Mouse (Mus musculus) heart, embryonic 14.5 days (tissue): ENCODE data around the gene Noto. TPM values are rescaled to one million over a fixed set of nuclear protein-coding genes. Genes with fewer than 3 reads are reported as not detected.

Experiments
- ATAC-seq: fragments of 200-750 bp; cut with Nextera tagmentation; 2 replicates; pipeline ENCODE4 v1.8.0; 2017; ENCODE audit warnings: low read depth, moderate TSS enrichment; ENCODE audit not compliant: insufficient number of reproducible peaks, insufficient read depth, low FRiP score
- H3K27ac ChIP-seq, 2 experiments: fragments of 200-500 bp in 1 of 2; fragments of 300-500 bp in 1 of 2; sonication (generic) in 1 of 2; replicated peaks in 1 of 2; 2 replicates each; pipeline ENCODE4 v1.5.1; 2012 to 2014; ENCODE audit warnings: low read depth in 2 of 2, low read length in 2 of 2, control low read depth in 1 of 2, mild to moderate bottlenecking in 1 of 2, mixed read lengths in 1 of 2; ENCODE audit not compliant: control insufficient read depth in 1 of 2, insufficient read depth in 1 of 2
- H3K27me3 ChIP-seq: fragments of 300-500 bp; sonication (generic); 2 replicates; pipeline ENCODE4 v1.6.1; 2014; ENCODE audit warnings: mild to moderate bottlenecking, low read length, control low read depth; ENCODE audit not compliant: control insufficient read depth, insufficient read depth
- H3K36me3 ChIP-seq: fragments of 300-500 bp; sonication (generic); 2 replicates; pipeline ENCODE4 v1.6.1; 2014; ENCODE audit warnings: mild to moderate bottlenecking, control low read depth, low read length, mixed read lengths; ENCODE audit not compliant: control insufficient read depth, insufficient read depth
- H3K4me1 ChIP-seq, 2 experiments: fragments of 200-500 bp in 1 of 2; fragments of 300-500 bp in 1 of 2; sonication (generic) in 1 of 2; 2 replicates each; pipeline ENCODE4 v1.6.1; 2012 to 2014; ENCODE audit warnings: low read length in 2 of 2, control low read depth in 1 of 2, mixed read lengths in 1 of 2; ENCODE audit not compliant: control insufficient read depth in 2 of 2, insufficient read depth in 2 of 2
- H3K4me2 ChIP-seq: fragments of 300-500 bp; sonication (generic); 2 replicates; pipeline ENCODE4 v1.6.1; 2014; ENCODE audit warnings: mild to moderate bottlenecking, low read length
- H3K4me3 ChIP-seq, 2 experiments: fragments of 200-500 bp in 1 of 2; fragments of 300-500 bp in 1 of 2; sonication (generic) in 1 of 2; 2 replicates each; pipeline ENCODE4 v1.5.1; 2012 to 2014; ENCODE audit warnings: low read length in 2 of 2, mild to moderate bottlenecking in 2 of 2, control low read depth in 1 of 2, low read depth in 1 of 2, moderate library complexity in 1 of 2; ENCODE audit not compliant: control insufficient read depth in 1 of 2, insufficient read depth in 1 of 2
- H3K9ac ChIP-seq: fragments of 300-500 bp; sonication (generic); 2 replicates; pipeline ENCODE4 v1.6.1; 2014; ENCODE audit warnings: mild to moderate bottlenecking, low read length
- H3K9me3 ChIP-seq: fragments of 300-500 bp; sonication (generic); 2 replicates; pipeline ENCODE4 v1.6.1; 2016; ENCODE audit warnings: low read length, control low read depth; ENCODE audit not compliant: control insufficient read depth
- WGBS: fragments of 180-500 bp; shearing (Covaris S2); extraction: QIAGEN DNeasy Blood & Tissue Kit; methylation state at CpG from one replicate; pipeline ENCODE4 v1.1.7; 2014; 5-methylcytosine and 5-hydroxymethylcytosine counted together
- polyA plus RNA-seq: library from polyadenylated mRNA; unstranded; fragments of >200 nt; fragmentation: Nextera tagmentation; extraction: Ambion mirVana; gene quantifications from 2 replicates; pipeline ENCODE4 v1.2.1, GENCODE M21; 2014

Noto gene
- not detected in 2 replicates for polyA plus RNA-seq

DNA sequence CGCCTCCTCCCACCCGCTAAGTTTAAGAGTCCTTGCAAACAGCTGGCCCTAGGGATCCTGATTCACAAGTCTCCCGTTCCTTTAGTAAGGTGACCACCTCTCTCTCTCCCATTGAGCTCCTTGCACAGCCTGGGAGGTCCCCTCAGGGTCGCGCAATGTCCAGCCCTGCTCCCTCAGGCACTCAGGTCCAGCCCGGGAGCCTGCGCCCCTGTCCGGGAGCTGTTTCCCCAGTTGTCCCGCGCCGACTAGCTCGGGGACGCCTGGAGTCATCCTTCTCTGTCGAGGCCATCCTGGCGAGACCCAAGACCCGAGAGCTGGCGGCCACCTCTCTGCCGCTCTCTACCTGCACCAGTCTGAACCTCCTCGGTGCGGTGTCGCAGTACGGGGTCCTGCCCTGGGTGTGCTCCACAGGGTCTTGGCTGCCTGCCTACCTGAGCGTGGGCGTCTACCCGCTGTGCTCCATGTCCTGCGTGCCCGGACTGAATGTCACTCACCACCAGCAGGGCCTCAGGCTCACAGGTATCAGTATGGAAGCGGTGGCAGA lies at the start of gene Noto:
TSS of gene Noto (plus strand) at position 51 of the 544 bp plus-strand sequence.
- WGBS, result 11% methylated on average over 28 of the region's 28 CpGs
- H3K4me1 ChIP-seq, result no peaks in the 10 kb centered on the region
- no peak within 1 kb of the TSS for H3K27ac ChIP-seq
- ATAC-seq, result no peak
- H3K4me2 ChIP-seq, result peak within 1 kb of the TSS; percentile 47
- H3K9me3 ChIP-seq, result no peaks in the 10 kb centered on the region
- H3K36me3 ChIP-seq, result no peaks in the 10 kb centered on the region
- H3K27me3 ChIP-seq, result peaks cover 31% of the 10 kb centered on the region
- no peak within 1 kb of the TSS; a peak in 1 of 4 replicates for H3K4me3 ChIP-seq
- H3K9ac ChIP-seq, result peak within 1 kb of the TSS; percentile 17; the same call in 1 of the 2 replicates

- 2% methylated on average over 79 of the region's 80 CpGs for WGBS
- ATAC-seq, result 0 out of 2 replicates have a peak, but pooled peaks have one; percentile 1
- peaks cover 39 to 40% of the 10 kb centered on the region in 2 experiments for H3K4me1 ChIP-seq
These were observed 49.5 kb upstream of the Noto start, which contains the start of gene Rab11fip5 for GRCm38 (mm10) chr6:85373951-85374733. TSS of gene Rab11fip5 (minus strand) at chr6:85374634.

GRCm38 (mm10) chr6:85374734-85375114 lies 49.0 kb upstream of the Noto start:
- Histone ChIP-seq H3K9me3 (no peaks in the 10 kb centered on the region), H3K4me1 (peaks cover 33 to 34% of the 10 kb centered on the region in 2 experiments), H3K27ac (peak overlapping the region; percentile 44 to 73), H3K9ac (peak overlapping the region; percentile 98), H3K4me3 (peak overlapping the region; percentile 60 to 98), H3K27me3 (no peaks in the 10 kb centered on the region), H3K4me2 (peak overlapping the region; percentile 87), H3K36me3 (peaks cover 14% of the 10 kb centered on the region)
- peak; percentile 94 for ATAC-seq
- 0% methylated on average over 19 of the region's 19 CpGs for WGBS

More at GRCm38 (mm10) chr6:85373951-85374733, 49.5 kb upstream of the Noto start, which contains the start of gene Rab11fip5:
- Histone ChIP-seq H3K27ac (peak within 1 kb of the TSS; percentile 77 to 96), H3K4me2 (peak within 1 kb of the TSS; percentile 87), H3K9ac (peak within 1 kb of the TSS; percentile 98), H3K9me3 (no peaks in the 10 kb centered on the region), H3K36me3 (peaks cover 14% of the 10 kb centered on the region), H3K4me3 (peak within 1 kb of the TSS; percentile 71 to 98), H3K27me3 (no peaks in the 10 kb centered on the region)

- ATAC-seq, result no peak
- Histone ChIP-seq H3K36me3 (no peaks in the 10 kb centered on the region), H3K4me2 (no peak overlapping the region), H3K4me1 (peaks cover 14 to 24% of the 10 kb centered on the region in 2 experiments), H3K9me3 (no peaks in the 10 kb centered on the region), H3K27ac (no peak overlapping the region), H3K4me3 (no peak overlapping the region), H3K27me3 (no peaks in the 10 kb centered on the region), H3K9ac (no peak overlapping the region)
- WGBS, result 38% methylated on average over 4 of the region's 4 CpGs
These were observed 46.5 kb upstream of the Noto start for GRCm38 (mm10) chr6:85377066-85377734.

DNA sequence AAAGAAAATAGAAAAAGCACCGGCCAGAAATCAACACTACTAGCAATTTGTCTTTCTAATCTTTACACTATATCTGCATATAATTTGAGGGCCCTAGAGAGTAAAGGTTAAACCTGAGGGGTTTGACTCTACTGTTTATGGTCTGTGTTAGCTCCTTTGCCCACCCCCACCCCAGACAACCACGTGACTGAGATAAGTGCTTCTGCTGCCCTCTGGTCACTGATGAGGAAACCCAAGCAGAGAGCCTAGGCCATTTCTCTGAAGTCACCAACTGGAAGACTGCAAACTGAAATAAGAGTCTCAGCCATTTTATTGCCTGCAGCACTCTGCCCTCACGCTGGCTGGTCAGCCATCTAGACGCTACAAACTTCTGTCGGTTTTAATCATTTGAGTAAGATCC lies 45.8 kb upstream of the Noto start:
- Histone ChIP-seq H3K9ac (no peak overlapping the region), H3K4me3 (no peak overlapping the region), H3K4me2 (no peak overlapping the region), H3K36me3 (no peaks in the 10 kb centered on the region), H3K9me3 (no peaks in the 10 kb centered on the region), H3K27me3 (no peaks in the 10 kb centered on the region), H3K27ac (no peak overlapping the region), H3K4me1 (peaks cover 10 to 18% of the 10 kb centered on the region in 2 experiments)
- 51% methylated on average over 5 of the region's 5 CpGs for WGBS
- no peak for ATAC-seq

DNA sequence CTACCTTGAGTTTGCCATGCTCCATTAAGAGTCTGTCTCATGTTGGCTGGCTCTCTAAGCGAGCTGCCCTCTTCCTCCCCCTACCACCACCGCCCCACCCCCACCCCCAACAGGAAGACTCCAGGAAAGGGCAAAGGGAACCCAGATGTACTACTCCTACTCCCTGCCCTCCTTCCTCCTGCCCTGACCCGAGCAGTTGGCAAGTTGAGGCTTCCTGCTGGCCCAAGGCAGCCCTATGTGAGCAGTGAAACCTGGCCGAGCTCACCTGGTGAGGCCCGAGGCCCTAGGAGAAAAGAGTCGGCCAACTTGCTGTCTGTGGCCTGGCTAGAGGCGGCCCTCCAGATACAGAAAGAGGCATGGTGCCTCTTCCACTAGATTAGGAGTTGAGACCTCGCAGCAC lies 45.1 kb upstream of the Noto start:
- Histone ChIP-seq H3K27me3 (no peaks in the 10 kb centered on the region), H3K4me2 (no peak overlapping the region), H3K27ac (no peak overlapping the region), H3K4me3 (no peak overlapping the region), H3K36me3 (no peaks in the 10 kb centered on the region), H3K9me3 (no peaks in the 10 kb centered on the region), H3K4me1 (peaks cover 10 to 18% of the 10 kb centered on the region in 2 experiments), H3K9ac (no peak overlapping the region)
- WGBS, result 55% methylated on average over 8 of the region's 8 CpGs
- ATAC-seq, result no peak

- H3K4me3 ChIP-seq, result no peak overlapping the region; a peak in 1 of 4 replicates
- H3K4me2 ChIP-seq, result peak overlapping the region; percentile 52
- no peaks in the 10 kb centered on the region for H3K9me3 ChIP-seq
- peaks cover 10 to 18% of the 10 kb centered on the region in 2 experiments for H3K4me1 ChIP-seq
- no peak overlapping the region for H3K27ac ChIP-seq
- no peak overlapping the region; the same call in 1 of the 2 replicates for H3K9ac ChIP-seq
- 26% methylated on average over 10 of the region's 10 CpGs for WGBS
- no peaks in the 10 kb centered on the region for H3K36me3 ChIP-seq
- ATAC-seq, result peak; percentile 74; the same call in 1 of the 2 replicates
- no peaks in the 10 kb centered on the region for H3K27me3 ChIP-seq
These were observed 43.3 kb upstream of the Noto start for GRCm38 (mm10) chr6:85380201-85380900.
